Mouse (Mus musculus) testis, postnatal 14 days (tissue): ENCODE data around the gene Mea1.
A peak's percentile ranks its signal among the peaks of the same experiment; 100 is the strongest.

Experiments
- DNase-seq: peaks from one replicate; pipeline ENCODE4 v3.0.0; 2021; ENCODE audit warnings: low spot score

The Mea1 gene

DNA sequence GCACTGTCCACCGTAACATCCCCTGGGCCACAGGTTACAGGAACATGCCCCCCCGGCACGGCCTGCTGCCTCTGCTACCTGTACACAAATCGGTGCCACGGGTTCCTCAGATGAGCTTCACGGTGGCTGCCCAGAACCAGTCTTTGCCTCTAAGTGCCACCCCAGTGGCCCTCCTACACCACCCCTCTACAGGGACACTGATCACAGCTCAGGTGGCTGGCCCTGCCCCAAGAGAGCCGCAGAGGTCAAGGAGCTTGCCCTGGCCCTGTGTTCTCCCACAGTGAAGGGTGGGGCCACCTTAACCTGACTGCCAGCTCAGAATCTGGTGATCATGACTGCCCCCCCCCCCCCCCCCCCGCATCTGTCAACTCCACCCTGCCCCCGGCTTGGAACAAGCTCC, at the start of gene Mea1:
Gene Mea1, plus strand, starts transcription at position 378 of the 400 bp plus-strand sequence.
- DNase-seq: no peak

DNA sequence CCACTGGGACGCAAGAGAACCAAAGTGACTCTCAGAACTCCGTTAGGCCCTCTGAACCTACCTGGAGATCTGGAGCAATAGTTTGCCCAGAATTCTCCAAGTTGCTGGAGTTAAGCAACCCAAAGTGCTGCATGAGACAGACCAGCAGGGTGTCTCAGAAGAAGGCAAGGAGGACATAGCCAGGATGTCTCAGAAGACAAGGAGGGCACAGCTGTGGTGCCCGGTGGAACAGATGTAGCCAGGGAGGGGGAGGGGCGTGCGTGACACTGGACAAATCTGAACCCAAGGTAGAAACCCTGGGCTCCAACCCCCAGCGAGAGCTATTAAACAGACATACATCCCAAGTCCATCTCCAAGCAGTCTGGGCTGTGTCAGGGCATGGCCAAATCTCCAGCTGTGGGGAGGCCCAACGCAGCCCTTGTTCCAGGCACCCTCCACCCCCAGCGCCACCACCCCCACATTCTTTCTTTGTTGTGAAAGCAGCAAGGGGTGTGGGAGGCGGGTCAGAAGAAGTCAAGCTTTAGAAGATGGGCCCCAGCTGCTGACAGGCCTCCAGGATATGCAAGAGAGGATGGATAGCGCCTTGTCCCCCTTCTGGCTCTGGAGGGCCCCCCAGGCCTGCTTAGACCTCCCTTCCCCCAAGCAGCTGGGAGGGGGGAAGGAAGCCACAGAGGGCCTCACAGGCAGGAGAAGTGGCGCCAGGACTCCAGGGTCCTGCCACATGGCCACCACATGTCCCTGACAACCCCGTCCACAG, 48.7 kb upstream of the Mea1 start:
- DNase-seq: peak; percentile 69

DNA sequence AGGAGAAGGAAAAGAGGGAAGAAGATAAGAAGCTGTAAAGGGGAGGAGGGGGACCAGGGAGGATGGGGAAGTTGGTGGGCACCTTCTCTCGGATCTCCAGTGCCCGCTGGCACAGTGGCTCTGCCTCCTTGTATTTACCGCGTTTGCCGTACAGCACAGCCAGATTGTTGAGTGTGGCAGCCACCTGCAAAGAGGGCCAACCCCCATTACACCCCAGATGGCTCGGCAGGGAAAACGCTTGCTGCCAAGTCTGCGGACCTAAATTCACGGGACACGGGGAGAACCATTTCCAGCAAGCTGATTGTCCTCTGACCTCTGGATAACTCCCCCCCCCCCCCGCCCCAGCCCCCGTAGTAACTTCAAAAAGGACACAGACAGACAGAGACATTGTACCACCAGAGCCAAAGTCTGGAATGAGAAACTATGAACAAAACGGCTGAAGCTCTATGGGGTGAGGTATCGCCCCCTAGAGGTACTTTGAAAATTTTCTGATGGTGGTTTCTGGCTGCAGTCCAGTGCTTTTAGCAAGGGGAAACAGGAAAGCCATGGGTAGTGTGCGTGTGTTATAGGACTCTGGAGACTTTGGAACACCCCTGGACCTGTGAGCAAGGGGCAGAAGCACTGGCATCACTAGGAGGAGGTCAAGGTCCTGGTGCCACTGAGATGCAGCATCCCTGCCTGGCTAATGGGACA, 41.6 kb upstream of the Mea1 start:
- DNase-seq: no peak

DNA sequence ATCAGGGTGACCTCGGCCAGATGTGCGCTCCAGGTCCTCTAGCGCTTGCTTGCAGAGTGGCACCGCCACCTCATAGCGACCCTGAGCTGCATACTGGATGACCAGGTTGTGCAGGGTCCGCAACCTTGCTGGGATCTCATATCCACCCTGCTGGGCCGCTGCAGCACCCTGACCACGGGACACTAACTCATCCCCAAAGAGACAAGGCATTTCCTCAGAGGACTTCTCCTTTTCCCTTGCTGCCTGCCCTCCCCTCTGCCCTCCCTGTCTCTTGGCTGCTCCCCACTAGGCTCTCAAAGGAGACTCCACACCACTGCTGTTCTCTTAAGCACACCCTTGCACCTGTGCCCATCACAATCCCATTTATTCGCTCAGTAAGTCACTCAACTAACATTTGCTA, 38.7 kb upstream of the Mea1 start:
- DNase-seq: no peak

DNA sequence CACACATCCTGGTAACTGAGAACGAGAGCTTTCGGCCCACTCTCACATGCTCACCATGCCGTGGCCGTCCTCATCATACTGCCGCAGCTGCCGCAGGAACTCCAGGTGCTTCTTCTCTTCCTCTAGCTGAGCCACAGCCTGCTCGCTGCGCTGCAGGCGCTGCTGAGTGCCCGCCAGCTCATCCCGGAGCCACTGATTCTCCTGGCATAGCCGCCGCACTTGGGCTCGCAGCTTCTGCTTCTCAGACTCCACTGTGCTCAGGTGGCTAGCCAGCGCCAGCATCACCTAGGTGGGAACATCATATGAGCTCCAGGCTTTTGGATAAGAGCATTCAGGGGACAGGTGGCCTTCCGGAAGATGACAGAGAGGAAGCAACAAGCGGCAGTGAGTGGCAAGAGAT, 36.5 kb upstream of the Mea1 start:
- no peak for DNase-seq

DNA sequence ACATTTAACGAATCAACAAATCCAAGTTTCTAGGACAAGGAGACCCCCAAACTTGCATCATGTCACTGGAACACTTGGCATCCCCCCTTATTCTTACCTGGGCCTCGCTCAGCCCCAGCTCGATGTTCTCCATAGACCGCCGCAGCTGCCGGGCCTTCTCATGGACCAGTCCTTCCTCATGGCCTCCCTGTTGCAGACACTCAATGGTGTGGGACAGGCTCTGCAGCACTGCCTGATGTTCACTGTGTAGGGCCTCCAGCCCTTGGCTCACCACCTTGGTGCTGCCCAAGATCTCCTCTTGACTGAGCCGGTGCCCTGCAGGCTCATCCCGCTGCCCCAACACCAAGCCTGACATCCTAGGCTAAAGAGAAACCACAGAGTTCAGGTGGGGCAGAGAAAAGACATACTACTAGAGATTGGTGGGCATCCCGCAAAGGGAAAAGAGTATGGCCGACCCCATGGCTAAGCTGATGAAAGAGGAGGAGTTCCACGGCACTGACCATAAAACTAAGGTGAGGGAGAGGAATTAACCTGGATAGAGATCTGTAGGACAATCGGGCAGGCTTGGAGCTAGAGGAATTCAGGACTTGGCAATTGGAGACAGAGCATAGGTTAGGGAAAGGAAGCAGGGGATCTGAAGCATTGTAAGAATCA, 34.3 kb upstream of the Mea1 start:
- DNase-seq: no peak

DNA sequence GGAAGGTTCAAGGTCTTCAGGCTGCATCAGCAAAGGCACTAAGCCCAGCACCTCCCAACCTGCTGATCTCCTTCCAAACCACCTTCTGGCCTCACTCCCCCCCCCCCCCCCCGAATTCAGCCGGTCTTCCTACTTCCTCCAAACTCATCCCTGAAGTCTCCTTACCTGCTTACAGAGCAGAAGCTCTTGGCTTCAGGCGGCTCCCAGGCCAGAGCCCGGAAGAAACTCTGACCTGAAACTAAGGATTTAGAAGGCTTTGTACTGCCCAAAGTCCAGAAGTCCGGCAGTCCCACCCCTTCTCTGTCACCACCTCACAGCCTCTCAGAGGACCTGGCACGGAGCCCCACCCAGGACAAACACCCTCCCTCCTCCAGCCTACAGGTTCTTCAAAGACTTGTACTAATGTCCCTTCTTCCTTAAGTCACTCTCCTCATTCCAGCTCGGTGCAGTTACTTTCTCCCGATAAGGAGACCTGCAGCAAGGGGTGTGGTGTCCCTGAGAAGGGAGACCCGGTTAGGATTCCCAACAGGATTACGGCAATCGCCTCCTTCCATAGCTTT, 33.6 kb upstream of the Mea1 start:
- peak; percentile 62 for DNase-seq

DNA sequence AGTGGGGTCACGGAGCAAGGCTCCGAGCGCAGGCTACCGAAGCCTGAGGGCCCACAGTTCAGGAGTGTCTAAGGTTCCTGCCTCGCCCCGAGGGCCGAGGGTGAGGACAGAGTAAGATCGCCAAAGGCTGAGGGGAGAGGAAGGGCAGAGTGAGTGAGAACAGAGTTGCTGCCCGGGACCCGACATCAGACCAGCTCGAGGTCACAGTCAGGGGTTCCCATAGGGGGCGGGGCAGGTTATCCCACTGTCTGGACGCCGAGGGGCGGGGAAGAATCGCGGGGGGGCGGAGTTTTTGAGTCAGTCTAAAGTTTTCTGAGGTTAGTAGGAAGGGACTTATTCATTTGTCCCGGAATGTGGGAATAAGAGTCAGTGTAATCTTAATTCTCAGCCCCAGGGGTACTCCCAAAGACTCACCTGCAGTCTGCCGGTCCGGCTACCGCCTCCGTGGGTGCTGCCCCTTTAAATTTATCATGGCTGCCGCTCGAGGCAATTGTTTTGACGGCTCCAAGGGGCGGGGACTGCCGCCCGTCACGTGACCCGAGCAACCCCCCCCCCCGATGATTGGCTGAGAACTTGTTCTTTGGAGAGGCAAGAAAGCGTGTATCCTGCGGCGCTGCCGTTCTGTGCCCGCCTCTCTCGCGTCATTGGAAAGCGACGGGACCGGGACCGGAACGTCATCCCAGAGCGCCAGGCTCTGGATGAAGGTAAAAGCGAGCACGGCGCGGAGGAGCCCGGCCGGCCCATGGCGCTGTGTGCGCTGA, 32.9 kb upstream of the Mea1 start, which contains the start of the genes Klc4 and Mrpl2:
Gene Klc4, minus strand, starts transcription at position 462 of the 761 bp plus-strand sequence.
Gene Mrpl2, plus strand, starts transcription at position 669 of the 761 bp plus-strand sequence.
- peak; percentile 99 for DNase-seq

DNA sequence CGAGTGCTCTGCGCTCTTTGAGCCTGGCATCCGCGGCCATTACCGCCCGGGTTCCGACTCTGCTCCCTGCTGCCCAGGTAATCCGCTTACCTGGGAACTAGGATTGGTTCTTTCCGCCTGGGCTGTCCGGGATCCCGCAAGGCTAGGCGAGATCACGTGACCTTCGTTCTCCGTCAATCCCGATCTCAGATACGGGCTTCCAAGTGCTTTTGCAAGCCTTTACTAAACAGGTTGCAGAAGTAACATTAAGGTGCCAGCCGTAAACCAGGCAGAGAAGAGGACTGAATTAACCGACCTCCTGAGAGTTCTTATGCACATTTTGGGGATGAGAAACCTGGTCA, 32.3 kb upstream of the Mea1 start:
- DNase-seq: no peak

DNA sequence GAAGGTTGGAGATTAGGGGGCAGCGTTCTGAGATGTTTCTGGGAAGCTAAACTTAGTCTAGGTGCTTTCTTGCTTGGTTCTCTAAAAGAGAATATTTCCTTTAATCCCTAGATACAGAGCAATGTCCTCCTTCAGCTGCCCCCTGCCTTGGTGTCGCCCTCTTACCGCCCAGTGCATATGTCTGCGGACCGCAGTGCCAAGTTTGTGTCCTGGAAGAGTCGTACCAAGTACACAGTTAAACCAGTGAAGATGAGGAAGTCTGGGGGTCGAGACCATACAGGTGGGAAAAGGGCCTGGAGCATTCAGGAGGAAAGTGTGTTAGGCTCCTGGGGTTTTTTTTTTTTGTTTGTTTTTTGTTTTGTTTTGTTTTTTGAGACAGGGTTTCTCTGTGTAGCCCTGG, 31.3 kb upstream of the Mea1 start:
- DNase-seq: no peak

DNA sequence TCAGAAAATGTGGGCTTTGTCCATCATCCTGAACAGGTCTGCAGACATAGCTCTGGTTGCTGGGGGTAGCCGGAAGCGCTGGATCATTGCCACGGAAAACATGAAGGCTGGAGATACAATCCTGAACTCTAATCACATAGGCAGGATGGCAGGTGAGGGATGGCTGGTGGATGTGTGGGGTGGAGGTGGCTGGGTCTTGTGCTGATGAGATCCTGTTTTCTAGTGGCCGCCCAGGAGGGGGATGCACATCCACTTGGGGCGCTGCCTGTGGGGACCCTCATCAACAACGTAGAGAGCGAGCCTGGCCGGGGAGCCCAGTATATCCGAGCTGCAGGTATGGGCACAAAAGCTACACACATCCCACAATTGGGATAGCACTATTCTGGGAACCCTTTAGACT, 30.2 kb upstream of the Mea1 start:
- DNase-seq: no peak

DNA sequence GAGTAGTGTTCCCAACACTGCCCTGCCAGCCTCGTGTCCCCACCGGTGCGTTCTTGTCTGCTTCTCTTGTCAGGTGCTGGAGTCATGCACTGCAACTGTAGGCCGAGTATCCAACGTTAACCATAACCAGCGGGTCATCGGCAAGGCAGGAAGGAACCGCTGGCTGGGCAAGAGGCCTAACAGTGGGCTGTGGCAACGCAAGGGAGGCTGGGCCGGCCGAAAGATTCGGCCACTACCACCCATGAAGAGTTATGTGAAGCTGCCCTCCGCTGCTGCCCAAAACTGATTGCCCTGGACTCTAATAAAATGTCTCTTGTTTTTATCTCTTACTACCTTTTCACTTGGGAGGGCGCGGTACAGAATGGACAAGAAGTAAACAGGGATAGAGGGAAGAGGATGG, 28.8 kb upstream of the Mea1 start:
- DNase-seq: no peak

DNA sequence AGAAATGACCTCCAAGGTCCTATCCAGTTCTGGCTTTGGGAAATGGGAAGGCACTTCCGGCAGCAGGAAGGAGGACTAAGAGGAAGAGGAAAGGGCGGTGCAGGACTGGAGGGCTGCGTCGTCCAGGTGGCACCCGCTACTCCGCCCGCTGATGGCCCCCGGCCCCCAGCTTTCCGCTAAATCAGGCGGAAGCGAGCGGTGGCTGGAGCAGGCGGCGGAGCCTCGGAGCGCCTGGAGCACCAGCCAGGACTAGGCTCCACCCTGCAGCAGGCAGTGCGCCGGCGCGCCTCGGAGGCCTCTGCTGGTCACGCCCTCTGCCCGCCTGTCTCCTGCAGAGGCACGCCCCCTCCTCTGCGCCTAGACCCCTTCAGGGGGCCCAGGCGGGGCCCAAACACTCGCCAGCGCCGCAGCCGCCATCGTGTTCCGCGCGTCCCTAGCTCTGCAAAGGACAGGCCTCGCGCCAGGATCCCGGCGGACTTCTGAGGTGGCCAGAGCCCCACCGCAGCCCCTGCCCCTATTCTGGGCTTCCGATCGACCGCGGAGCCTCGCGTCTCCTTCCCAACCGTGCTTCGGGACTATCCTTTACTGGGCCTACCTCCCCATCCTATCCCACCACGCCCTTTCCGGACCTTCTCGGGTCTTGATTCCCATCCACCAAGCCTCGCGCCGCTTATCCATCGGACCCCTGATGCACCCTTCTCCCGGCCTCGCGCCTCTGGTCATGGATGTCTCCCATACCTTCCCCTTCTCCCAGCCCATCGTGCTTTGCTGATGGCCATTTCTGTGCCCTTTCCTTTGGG, 28.2 kb upstream of the Mea1 start, which contains the start of gene Cul7:
Gene Cul7, plus strand, starts transcription at position 106 of the 800 bp plus-strand sequence.
- peak; percentile 93 for DNase-seq

DNA sequence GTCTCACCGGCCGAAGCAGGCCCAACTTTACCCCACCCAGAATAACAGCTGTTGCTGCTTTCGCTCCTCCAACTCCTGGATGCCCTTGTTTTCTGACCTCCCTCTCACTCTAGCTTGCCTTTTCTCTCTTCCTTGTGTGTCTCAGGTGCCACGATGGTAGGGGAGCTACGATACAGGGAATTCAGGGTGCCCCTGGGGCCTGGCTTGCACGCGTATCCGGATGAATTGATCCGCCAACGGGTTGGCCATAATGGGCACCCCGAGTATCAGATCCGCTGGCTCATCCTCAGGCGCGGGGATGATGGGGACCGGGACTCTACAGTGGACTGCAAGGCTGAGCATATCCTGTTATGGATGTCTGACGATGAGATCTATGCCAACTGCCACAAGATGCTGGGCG, 27.3 kb upstream of the Mea1 start:
- DNase-seq: no peak

DNA sequence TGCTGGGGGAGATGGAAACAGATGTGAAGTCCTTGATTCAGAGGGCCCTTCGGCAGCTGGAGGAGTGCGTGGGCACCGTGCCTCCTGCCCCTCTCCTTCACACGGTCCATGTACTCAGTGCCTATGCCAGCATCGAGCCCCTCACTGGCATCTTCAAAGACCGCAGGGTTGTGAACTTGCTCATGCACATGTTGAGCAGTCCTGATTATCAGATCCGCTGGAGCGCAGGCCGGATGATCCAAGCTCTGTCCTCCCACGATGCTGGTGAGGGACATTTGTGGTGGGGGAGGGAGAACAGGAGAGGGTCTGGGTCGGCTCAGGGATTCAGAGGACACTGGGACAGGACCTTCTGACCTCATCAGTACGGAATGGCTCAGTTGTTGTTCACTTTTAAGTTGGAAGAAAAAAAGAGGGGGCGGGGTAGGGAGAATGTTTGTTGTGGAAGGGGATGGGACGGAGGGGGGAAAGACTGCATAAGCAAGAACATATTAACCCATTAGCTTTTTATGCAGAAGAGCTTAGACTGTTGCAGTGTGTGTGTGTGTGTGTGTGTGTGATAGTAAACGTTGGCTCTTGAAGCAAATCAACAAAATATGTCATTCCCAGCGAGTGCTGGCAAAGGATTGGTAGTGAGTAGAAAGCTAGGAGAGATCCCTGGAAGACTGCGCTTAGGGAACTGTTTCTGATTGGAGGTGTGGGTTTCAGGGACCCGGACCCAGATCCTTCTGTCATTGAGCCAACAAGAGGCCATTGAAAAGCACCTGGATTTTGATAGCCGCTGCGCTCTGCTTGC, 26.6 kb upstream of the Mea1 start:
- no peak for DNase-seq

DNA sequence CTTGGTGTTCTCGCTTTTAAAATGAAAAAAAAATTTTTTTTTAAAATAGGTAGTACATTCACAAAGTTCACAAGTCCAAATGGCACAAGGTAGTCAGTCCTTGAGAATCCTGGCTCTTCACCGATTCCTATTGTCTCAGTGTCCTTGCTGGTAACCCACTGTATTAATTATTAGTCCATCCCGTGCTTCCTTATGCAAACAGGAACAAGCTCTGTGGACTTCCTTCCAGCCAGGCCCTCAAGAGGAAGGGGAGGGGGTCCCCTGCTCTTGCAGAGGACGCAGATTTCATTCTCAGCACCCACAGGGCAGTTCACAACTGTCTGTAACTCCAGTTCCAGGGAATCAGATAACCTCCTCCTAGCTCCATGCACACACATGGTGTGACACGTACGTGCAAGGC, 22.5 kb upstream of the Mea1 start:
- no peak for DNase-seq

DNA sequence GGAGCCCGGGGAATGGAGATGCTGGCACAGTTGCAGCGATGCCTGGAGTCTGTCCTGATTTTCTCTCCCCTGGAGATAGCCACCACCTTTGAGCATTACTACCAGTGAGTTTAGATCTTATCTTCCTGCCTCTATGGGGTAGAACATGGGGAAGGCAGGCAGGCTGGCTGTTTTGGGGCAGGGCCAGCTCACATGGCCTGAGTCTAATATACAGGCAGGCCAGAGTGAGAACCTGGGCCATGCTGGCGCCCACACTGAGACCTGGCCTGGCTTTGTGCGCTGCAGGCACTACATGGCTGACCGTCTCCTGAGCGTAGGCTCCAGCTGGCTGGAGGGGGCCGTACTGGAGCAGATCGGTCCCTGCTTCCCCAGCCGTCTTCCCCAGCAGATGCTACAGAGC, 17.2 kb upstream of the Mea1 start:
- no peak for DNase-seq

DNA sequence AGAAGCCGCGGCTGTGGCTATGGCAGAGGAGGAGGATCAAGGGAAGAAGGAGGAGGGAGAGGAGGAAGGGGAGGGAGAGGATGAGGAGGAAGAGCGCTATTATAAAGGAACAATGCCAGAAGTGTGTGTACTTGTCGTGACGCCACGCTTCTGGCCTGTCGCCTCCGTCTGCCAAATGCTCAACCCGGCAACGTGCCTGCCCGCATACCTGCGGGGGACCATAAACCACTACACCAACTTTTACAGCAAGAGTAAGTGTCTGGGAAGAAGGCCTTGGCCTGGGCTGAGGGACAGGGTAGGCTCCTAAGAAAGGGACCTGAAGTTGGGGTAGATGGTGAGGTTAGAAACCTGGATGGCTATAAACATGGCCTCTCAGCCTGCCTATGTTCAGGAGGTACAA, 16.6 kb upstream of the Mea1 start:
- no peak for DNase-seq

DNA sequence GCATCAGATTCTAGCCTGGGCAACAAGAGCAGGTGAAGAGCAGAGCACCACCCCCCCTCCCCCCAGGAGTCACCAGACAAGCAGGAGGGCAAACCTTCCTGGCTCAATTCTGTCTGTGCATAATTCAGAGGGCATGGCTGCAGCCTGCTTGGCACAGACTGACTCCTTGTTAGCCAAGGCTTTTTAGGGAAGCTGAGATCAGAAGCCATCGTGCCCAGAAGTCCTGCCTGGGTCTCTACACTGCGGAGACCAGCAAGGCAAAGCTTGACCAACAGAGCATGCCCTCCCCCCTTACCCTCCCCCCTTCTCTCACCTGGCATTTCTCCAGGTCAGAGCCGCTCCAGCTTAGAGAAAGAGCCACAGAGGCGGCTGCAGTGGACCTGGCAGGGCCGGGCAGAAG, 15.9 kb upstream of the Mea1 start:
- DNase-seq: no peak

DNA sequence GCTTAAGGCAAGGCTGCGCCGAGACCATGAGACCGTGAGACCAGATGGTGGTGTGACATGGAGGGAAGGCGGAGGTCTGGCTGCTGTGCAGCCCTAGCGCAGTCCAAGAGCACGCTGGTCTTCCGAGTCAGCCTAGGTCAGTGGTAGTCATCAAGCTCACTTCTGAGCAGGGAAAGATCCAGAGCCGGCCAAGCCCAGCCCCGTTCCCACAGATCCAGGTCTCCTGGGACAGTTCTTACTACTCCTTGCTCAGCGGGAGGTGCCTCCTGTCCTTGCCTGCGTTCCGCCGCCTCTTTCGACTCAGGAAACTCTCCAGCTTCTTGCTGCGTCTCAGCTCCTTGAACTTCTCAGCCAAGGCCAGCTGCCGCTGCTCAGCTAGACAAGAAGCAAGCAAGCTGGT, 10.9 kb upstream of the Mea1 start:
- DNase-seq: no peak
